Mouse (Mus musculus) MEL (cell line): ENCODE data around the gene Esd. TPM values are rescaled to one million over a fixed set of nuclear protein-coding genes. Genes with fewer than 3 reads are reported as not detected.
A peak's percentile ranks its signal among the peaks of the same experiment; 100 is the strongest.

Source experiments
- DNase-seq: peaks from one replicate; pipeline ENCODE4 v3.0.0; 2011; ENCODE audit warnings: low read depth, low spot score
- H3K27ac ChIP-seq: 2 replicates; pipeline ENCODE4 v1.5.1; 2012; ENCODE audit warnings: low read depth, mild to moderate bottlenecking, control low read depth, low read length, moderate library complexity; ENCODE audit not compliant: control insufficient read depth
- H3K27me3 ChIP-seq, 2 experiments: fragments of 150-350 bp in 1 of 2; sonication (generic) in 1 of 2; 2 replicates each; pipeline ENCODE4 v1.6.1; 2012; ENCODE audit warnings: low read length in 2 of 2, mild to moderate bottlenecking in 2 of 2, improper control_type of control experiment in 1 of 2, moderate library complexity in 1 of 2; ENCODE audit not compliant: insufficient read depth in 2 of 2, control insufficient read depth in 1 of 2
- H3K36me3 ChIP-seq, 2 experiments: 2 replicates each; pipeline ENCODE4 v1.6.1; 2012 to 2014; ENCODE audit warnings: low read length in 2 of 2, improper control_type of control experiment in 1 of 2, inconsistent platforms in 1 of 2, mild to moderate bottlenecking in 1 of 2; ENCODE audit not compliant: insufficient read depth in 2 of 2, control insufficient read depth in 1 of 2
- H3K4me1 ChIP-seq, 2 experiments: fragments of 150-350 bp in 1 of 2; sonication (generic) in 1 of 2; 2 replicates each; pipeline ENCODE4 v1.6.1; 2012; ENCODE audit warnings: low read length in 2 of 2, improper control_type of control experiment in 1 of 2, mild to moderate bottlenecking in 1 of 2; ENCODE audit not compliant: insufficient read depth in 2 of 2, control insufficient read depth in 1 of 2
- H3K4me3 ChIP-seq, 2 experiments: fragments of 150-350 bp in 1 of 2; sonication (generic) in 1 of 2; 2 replicates each; pipeline ENCODE4 v1.5.1; 2012; ENCODE audit warnings: low read depth in 2 of 2, low read length in 2 of 2, mild to moderate bottlenecking in 2 of 2, moderate library complexity in 2 of 2, control low read depth in 1 of 2, improper control_type of control experiment in 1 of 2; ENCODE audit not compliant: control insufficient read depth in 1 of 2, insufficient read depth in 1 of 2
- H3K79me2 ChIP-seq: 2 replicates; pipeline ENCODE4 v1.6.1; 2012; ENCODE audit warnings: mild to moderate bottlenecking, low read length, moderate library complexity; ENCODE audit not compliant: control insufficient read depth, poor library complexity, insufficient read depth
- H3K9ac ChIP-seq: 2 replicates; pipeline ENCODE4 v1.6.1; 2012; ENCODE audit warnings: low read depth, mild to moderate bottlenecking, control low read depth, low read length, moderate library complexity; ENCODE audit not compliant: control insufficient read depth, poor library complexity, severe bottlenecking
- H3K9me3 ChIP-seq: fragments of 150-350 bp; sonication (generic); replicated peaks from 2 replicates; pipeline ENCODE4 v1.6.1; 2012; ENCODE audit warnings: mild to moderate bottlenecking, low read length, improper control_type of control experiment, moderate library complexity; ENCODE audit not compliant: insufficient read depth
- CHD1 ChIP-seq: IDR thresholded peaks from 2 replicates; pipeline ENCODE4 v1.6.1; 2012; ENCODE audit warnings: low read depth, mild to moderate bottlenecking, inconsistent platforms, low read length, improper control_type of control experiment
- CTCF ChIP-seq, 3 experiments: IDR thresholded peaks in 2 of 3; conservative IDR thresholded peaks in 1 of 3; 2 replicates each; pipeline ENCODE4 v1.5.1; 2011 to 2012; ENCODE audit warnings: low read length in 3 of 3, low read depth in 2 of 3, mild to moderate bottlenecking in 2 of 3, improper control_type of control experiment in 1 of 3, inconsistent platforms in 1 of 3, mixed read lengths in 1 of 3, moderate library complexity in 1 of 3; ENCODE audit not compliant: control insufficient read depth in 1 of 3, insufficient read depth in 1 of 3, poor library complexity in 1 of 3, severe bottlenecking in 1 of 3
- E2F4 ChIP-seq: IDR thresholded peaks from 2 replicates; pipeline ENCODE4 v1.6.1; 2011; ENCODE audit warnings: low read depth, low read length, improper control_type of control experiment, borderline replicate concordance
- ELF1 ChIP-seq: IDR thresholded peaks from 2 replicates; pipeline ENCODE4 v1.6.1; 2014; ENCODE audit warnings: low read depth, mild to moderate bottlenecking, inconsistent platforms, low read length, improper control_type of control experiment, moderate library complexity
- EP300 ChIP-seq, 2 experiments: IDR thresholded peaks; 2 replicates each; pipeline ENCODE4 v1.6.1; 2011; ENCODE audit warnings: improper control_type of control experiment in 2 of 2, low read length in 2 of 2, low read depth in 1 of 2, mild to moderate bottlenecking in 1 of 2
- ETS1 ChIP-seq: IDR thresholded peaks from 2 replicates; pipeline ENCODE4 v1.6.1; 2012; ENCODE audit warnings: low read depth, mild to moderate bottlenecking, inconsistent platforms, low read length, improper control_type of control experiment, moderate library complexity
- GATA1 ChIP-seq: IDR thresholded peaks from 2 replicates; pipeline ENCODE4 v1.6.1; 2011; ENCODE audit warnings: low read depth, low read length, improper control_type of control experiment
- HCFC1 ChIP-seq: IDR thresholded peaks from 2 replicates; pipeline ENCODE4 v1.6.1; 2012; ENCODE audit warnings: low read depth, mild to moderate bottlenecking, inconsistent platforms, low read length, improper control_type of control experiment, moderate library complexity
- JUND ChIP-seq: IDR thresholded peaks from 2 replicates; pipeline ENCODE4 v1.6.1; 2011; ENCODE audit warnings: low read depth, mild to moderate bottlenecking, improper control_type of control experiment, low read length
- KAT2A ChIP-seq: conservative IDR thresholded peaks from 2 replicates; pipeline ENCODE4 v1.6.1; 2012; ENCODE audit warnings: low read depth, low read length, improper control_type of control experiment, inconsistent platforms
- MAZ ChIP-seq: IDR thresholded peaks from 2 replicates; pipeline ENCODE4 v1.6.1; 2012; ENCODE audit warnings: low read depth, mild to moderate bottlenecking, inconsistent platforms, low read length, improper control_type of control experiment
- MEF2A ChIP-seq: IDR thresholded peaks from 2 replicates; pipeline ENCODE4 v1.6.1; 2014; ENCODE audit warnings: low read depth, mild to moderate bottlenecking, inconsistent platforms, low read length, improper control_type of control experiment; ENCODE audit not compliant: poor library complexity, insufficient replicate concordance, severe bottlenecking; ENCODE audit errors: extremely low read depth
- MYB ChIP-seq: IDR thresholded peaks from 2 replicates; pipeline ENCODE4 v1.6.1; 2011; ENCODE audit warnings: mild to moderate bottlenecking, low read depth, low read length, improper control_type of control experiment
- NRF1 ChIP-seq: IDR thresholded peaks from 2 replicates; pipeline ENCODE4 v1.6.1; 2014; ENCODE audit warnings: low read depth, mild to moderate bottlenecking, inconsistent platforms, low read length, improper control_type of control experiment, moderate library complexity; ENCODE audit not compliant: poor library complexity, insufficient read depth, severe bottlenecking
- POLR2A ChIP-seq, 2 experiments: IDR thresholded peaks; 2 replicates each; pipeline ENCODE4 v1.6.1; 2011 to 2012; ENCODE audit warnings: low read length in 2 of 2, mild to moderate bottlenecking in 2 of 2, control low read depth in 1 of 2, improper control_type of control experiment in 1 of 2, low read depth in 1 of 2, moderate library complexity in 1 of 2; ENCODE audit not compliant: control insufficient read depth in 1 of 2, insufficient read depth in 1 of 2, poor library complexity in 1 of 2
- POLR2AphosphoS5 ChIP-seq: IDR thresholded peaks from 2 replicates; pipeline ENCODE4 v1.6.1; 2012; ENCODE audit warnings: low read depth, borderline replicate concordance, mild to moderate bottlenecking, inconsistent platforms, low read length, moderate library complexity, mixed read lengths
- RCOR1 ChIP-seq: IDR thresholded peaks from 2 replicates; pipeline ENCODE4 v1.6.1; 2012; ENCODE audit warnings: low read depth, mild to moderate bottlenecking, inconsistent platforms, low read length, improper control_type of control experiment
- SIN3A ChIP-seq: IDR thresholded peaks from 2 replicates; pipeline ENCODE4 v1.6.1; 2012; ENCODE audit warnings: low read length, improper control_type of control experiment, inconsistent platforms
- SMC3 ChIP-seq: IDR thresholded peaks from 2 replicates; pipeline ENCODE4 v1.6.1; 2011; ENCODE audit warnings: low read depth, low read length, improper control_type of control experiment
- TBP ChIP-seq: IDR thresholded peaks from 2 replicates; pipeline ENCODE4 v1.8.0; 2011; ENCODE audit warnings: low read depth, low read length, improper control_type of control experiment
- UBTF ChIP-seq: IDR thresholded peaks from 2 replicates; pipeline ENCODE4 v1.6.1; 2012; ENCODE audit warnings: low read depth, mild to moderate bottlenecking, inconsistent platforms, low read length, improper control_type of control experiment, moderate library complexity, borderline replicate concordance; ENCODE audit not compliant: insufficient read depth
- USF1 ChIP-seq: IDR thresholded peaks from 2 replicates; pipeline ENCODE4 v1.6.1; 2014; ENCODE audit warnings: low read depth, mild to moderate bottlenecking, inconsistent platforms, low read length, improper control_type of control experiment, moderate library complexity
- ZKSCAN1 ChIP-seq: IDR thresholded peaks from 2 replicates; pipeline ENCODE4 v1.6.1; 2012; ENCODE audit warnings: low read depth, mild to moderate bottlenecking, inconsistent platforms, low read length, improper control_type of control experiment, moderate library complexity
- ZMIZ1 ChIP-seq: IDR thresholded peaks from 2 replicates; pipeline ENCODE4 v1.6.1; 2012; ENCODE audit warnings: low read depth, mild to moderate bottlenecking, inconsistent platforms, low read length, improper control_type of control experiment, moderate library complexity
- polyA plus RNA-seq, 2 experiments: library from polyadenylated mRNA; stranded (reverse) in 1 of 2; unstranded in 1 of 2; fragments of >175 nt in 1 of 2; fragments of >200 nt in 1 of 2; gene quantifications; 2 replicates each; pipeline versions ENCODE4 v1.2.1 to v1.2.4; 2012; ENCODE audit warnings: low replicate concordance in 2 of 2, low read depth in 1 of 2; ENCODE audit not compliant: insufficient read length in 2 of 2, insufficient read depth in 1 of 2, missing spikeins in 1 of 2
- total RNA-seq: library from RNA; depleted of rRNA; stranded (reverse); fragments of 300-350 nt; gene quantifications from 2 replicates; pipeline ENCODE4 v1.2.3, GENCODE M21; 2012

Gene Esd
- total and polyA plus RNA-seq, 3 experiments: 150 to 230 TPM; not detected in 1

GRCm38 (mm10) chr14:74699241-74699640 lies 32.9 kb upstream of the Esd start:
- Histone ChIP-seq H3K27ac (no peak overlapping the region), H3K36me3 (no peaks in the 10 kb centered on the region; a peak in 1 of 4 replicates), H3K9me3 (no peaks in the 10 kb centered on the region), H3K27me3 (no peaks in the 10 kb centered on the region), H3K9ac (no peak overlapping the region), H3K4me3 (no peak overlapping the region), H3K79me2 (no peaks in the 10 kb centered on the region), H3K4me1 (peaks cover 0 to 8% of the 10 kb centered on the region in 2 experiments; a peak in 2 of 4 replicates)
- DNase-seq: peak; percentile 48
- TF ChIP-seq MEF2A (no peak), POLR2AphosphoS5 (no peak), SIN3A (no peak), ZKSCAN1 (no peak), POLR2A (IDR thresholded peaks at IDR 0.05; ENCODE audit: control insufficient read depth in 1 of 2, insufficient read depth in 1 of 2, low read depth in 1 of 2, low read length in 2 of 2, poor library complexity in 1 of 2) (no peak), ELF1 (no peak), CTCF (IDR thresholded peaks at IDR 0.05 in 2 of 3, conservative IDR thresholded peaks at IDR 0.05 in 1 of 3; ENCODE audit: control insufficient read depth in 1 of 3, insufficient read depth in 1 of 3, low read depth in 2 of 3, low read length in 3 of 3, poor library complexity in 1 of 3, severe bottlenecking in 1 of 3) (no peak), E2F4 (no peak), MYB (no peak), TBP (no peak), USF1 (no peak), JUND (no peak), UBTF (no peak), ZMIZ1 (no peak), GATA1 (no peak), KAT2A (no peak), HCFC1 (no peak), NRF1 (no peak), CHD1 (no peak), MAZ (no peak)

DNA sequence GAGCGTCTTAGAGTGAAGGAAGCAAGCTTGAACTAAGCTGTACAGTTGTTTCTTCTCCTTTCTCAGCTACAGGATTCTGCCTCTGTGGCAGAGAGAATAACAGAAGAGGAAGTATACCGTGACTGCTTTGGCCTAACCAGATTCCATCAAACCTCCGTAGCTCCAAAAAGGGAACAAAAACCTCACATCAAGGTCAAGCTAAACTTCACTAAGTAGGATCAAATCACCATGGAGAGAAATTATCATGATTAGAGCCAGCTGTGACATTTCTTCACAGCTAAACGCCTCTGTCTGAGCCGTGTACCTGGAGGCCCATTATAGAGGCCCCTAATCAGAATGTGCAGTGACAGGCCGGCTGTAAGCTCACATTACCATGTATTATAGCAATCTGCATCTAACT lies 28.2 kb upstream of the Esd start:
- DNase-seq: peak; percentile 85
- H3K79me2 ChIP-seq: no peaks in the 10 kb centered on the region
- no peaks in the 10 kb centered on the region; a peak in 1 of 4 replicates for H3K36me3 ChIP-seq
- no peaks in the 10 kb centered on the region for H3K9me3 ChIP-seq
- H3K4me1 ChIP-seq: peaks cover 0 to 8% of the 10 kb centered on the region in 2 experiments; a peak in 2 of 4 replicates
- no peak overlapping the region for H3K4me3 ChIP-seq
- TF ChIP-seq ETS1 (0 out of 2 replicates have a peak, but pooled peaks have one; percentile 7), GATA1 (peak; percentile 47; the same call in 1 of the 2 replicates), RCOR1 (peak; percentile 70; the same call in 1 of the 2 replicates), SIN3A (no peak), KAT2A (no peak), EP300 (IDR thresholded peaks at IDR 0.05; ENCODE audit: low read depth in 1 of 2, low read length in 2 of 2) (peak in 1 of 2 experiments; percentile 26; a peak in 1 of 4 replicates), SMC3 (0 out of 2 replicates have a peak, but pooled peaks have one; percentile 2)
- TF ChIP-seq, all 39 proteins: peak for 5
- Histone ChIP-seq H3K27me3 (no peaks in the 10 kb centered on the region), H3K9ac (no peak overlapping the region), H3K27ac (no peak overlapping the region)
